Mouse (Mus musculus): ENCODE results near the gene Myl3. TPM values are rescaled to one million over a fixed set of nuclear protein-coding genes. Genes with fewer than 3 reads are reported as not detected.

The Myl3 gene
- total and polyA plus RNA-seq, 3 experiments: not detected

GRCm38 (mm10) chr9:110702848-110703247 is 38.8 kb upstream of the Myl3 start:
- H3K9ac ChIP-seq (ENCODE audit: control insufficient read depth, low read depth, low read length, poor library complexity, severe bottlenecking): no peak overlapping the region
- no peaks in the 10 kb centered on the region for H3K27me3 ChIP-seq (ENCODE audit: control insufficient read depth in 1 of 2, insufficient read depth in 2 of 2, low read length in 2 of 2)
- H3K79me2 ChIP-seq (ENCODE audit: control insufficient read depth, insufficient read depth, low read length, poor library complexity): no peaks in the 10 kb centered on the region
- DNase-seq (ENCODE audit: low read depth, low spot score): no peak
- H3K27ac ChIP-seq (ENCODE audit: control insufficient read depth, low read depth, low read length): no peak overlapping the region
- TF ChIP-seq CHD1 (IDR thresholded peaks at IDR 0.05; ENCODE audit: low read depth, low read length): no peak
- no peak for TF ChIP-seq MAFK (IDR thresholded peaks at IDR 0.05; ENCODE audit: borderline replicate concordance, low read depth, low read length)
- no peak for TF ChIP-seq POLR2AphosphoS5 (IDR thresholded peaks at IDR 0.05; ENCODE audit: borderline replicate concordance, low read depth, low read length)
- TF ChIP-seq MYC (IDR thresholded peaks at IDR 0.05; ENCODE audit: low read depth, low read length): no peak
- peaks cover 2 to 10% of the 10 kb centered on the region in 2 experiments; a peak in 3 of 4 replicates for H3K4me1 ChIP-seq (ENCODE audit: control insufficient read depth in 1 of 2, insufficient read depth in 2 of 2, low read length in 2 of 2)
- H3K36me3 ChIP-seq (ENCODE audit: control insufficient read depth in 1 of 2, insufficient read depth in 2 of 2, low read length in 2 of 2): peaks cover 0 to 6% of the 10 kb centered on the region in 2 experiments; a peak in 1 of 4 replicates
- no peaks in the 10 kb centered on the region for H3K9me3 ChIP-seq (replicated peaks; ENCODE audit: insufficient read depth, low read length)
- H3K4me3 ChIP-seq (ENCODE audit: control insufficient read depth in 1 of 2, insufficient read depth in 1 of 2, low read depth in 2 of 2, low read length in 2 of 2): no peak overlapping the region

- H3K4me1 ChIP-seq (ENCODE audit: control insufficient read depth in 1 of 2, insufficient read depth in 2 of 2, low read length in 2 of 2): peaks cover 2 to 10% of the 10 kb centered on the region in 2 experiments; a peak in 3 of 4 replicates
- no peak overlapping the region for H3K9ac ChIP-seq (ENCODE audit: control insufficient read depth, low read depth, low read length, poor library complexity, severe bottlenecking)
- no peak for TF ChIP-seq POLR2AphosphoS5 (IDR thresholded peaks at IDR 0.05; ENCODE audit: borderline replicate concordance, low read depth, low read length)
- no peak for TF ChIP-seq SIN3A (IDR thresholded peaks at IDR 0.05; ENCODE audit: low read length)
- TF ChIP-seq ELF1 (IDR thresholded peaks at IDR 0.05; ENCODE audit: low read depth, low read length): no peak
- no peak for TF ChIP-seq MYB (IDR thresholded peaks at IDR 0.05; ENCODE audit: low read depth, low read length)
- TF ChIP-seq MXI1 (IDR thresholded peaks at IDR 0.05; ENCODE audit: low read depth, low read length): no peak
- TF ChIP-seq USF1 (IDR thresholded peaks at IDR 0.05; ENCODE audit: low read depth, low read length): no peak
- no peak for TF ChIP-seq BHLHE40 (IDR thresholded peaks at IDR 0.05; ENCODE audit: borderline replicate concordance, low read depth, low read length)
- TF ChIP-seq RCOR1 (IDR thresholded peaks at IDR 0.05; ENCODE audit: low read depth, low read length): no peak
- no peak for TF ChIP-seq HCFC1 (IDR thresholded peaks at IDR 0.05; ENCODE audit: low read depth, low read length)
- no peak for TF ChIP-seq POLR2A (IDR thresholded peaks at IDR 0.05; ENCODE audit: control insufficient read depth in 1 of 2, insufficient read depth in 1 of 2, low read depth in 1 of 2, low read length in 2 of 2, poor library complexity in 1 of 2)
- TF ChIP-seq KAT2A (conservative IDR thresholded peaks at IDR 0.05; ENCODE audit: low read depth, low read length): no peak
- TF ChIP-seq EP300 (IDR thresholded peaks at IDR 0.05; ENCODE audit: low read depth in 1 of 2, low read length in 2 of 2): no peak
- TF ChIP-seq E2F4 (IDR thresholded peaks at IDR 0.05; ENCODE audit: borderline replicate concordance, low read depth, low read length): no peak
- TF ChIP-seq MAZ (IDR thresholded peaks at IDR 0.05; ENCODE audit: low read depth, low read length): no peak
- H3K36me3 ChIP-seq (ENCODE audit: control insufficient read depth in 1 of 2, insufficient read depth in 2 of 2, low read length in 2 of 2): peaks cover 0 to 6% of the 10 kb centered on the region in 2 experiments; a peak in 1 of 4 replicates
- DNase-seq (ENCODE audit: low read depth, low spot score): no peak
- no peak overlapping the region for H3K27ac ChIP-seq (ENCODE audit: control insufficient read depth, low read depth, low read length)
- no peaks in the 10 kb centered on the region for H3K9me3 ChIP-seq (replicated peaks; ENCODE audit: insufficient read depth, low read length)
- H3K27me3 ChIP-seq (ENCODE audit: control insufficient read depth in 1 of 2, insufficient read depth in 2 of 2, low read length in 2 of 2): no peaks in the 10 kb centered on the region
- H3K79me2 ChIP-seq (ENCODE audit: control insufficient read depth, insufficient read depth, low read length, poor library complexity): no peaks in the 10 kb centered on the region
- no peak overlapping the region for H3K4me3 ChIP-seq (ENCODE audit: control insufficient read depth in 1 of 2, insufficient read depth in 1 of 2, low read depth in 2 of 2, low read length in 2 of 2)
Measured at GRCm38 (mm10) chr9:110703951-110704350, 37.7 kb upstream of the Myl3 start.
